Mouse (Mus musculus): ENCODE data around the gene Tmem150c.

DNA sequence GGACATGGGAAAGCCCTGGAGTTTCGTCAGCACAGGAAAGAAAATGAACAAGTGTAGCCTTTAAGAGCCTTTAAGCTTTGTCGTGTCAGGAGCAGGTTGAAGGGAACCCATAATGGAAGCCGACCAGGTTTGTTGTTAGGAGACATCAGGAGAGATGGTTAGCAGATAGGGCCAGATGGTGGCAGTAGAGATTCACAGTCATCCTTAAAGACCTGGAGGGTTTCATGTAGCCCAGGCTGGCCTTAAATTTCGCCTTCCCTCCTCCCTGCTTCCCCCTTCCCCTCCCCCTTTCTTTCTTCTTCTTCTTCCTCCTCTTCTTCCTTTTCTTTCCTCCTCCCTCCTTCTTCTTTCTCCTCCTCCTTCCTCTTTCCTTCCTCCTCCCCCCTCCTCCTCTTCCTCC is 85.0 kb downstream of the Tmem150c start:
- TF ChIP-seq E2F4 (IDR thresholded peaks at IDR 0.05; ENCODE audit: insufficient read depth) (no peak), POLR2A (IDR thresholded peaks at IDR 0.05; ENCODE audit: insufficient read length, low read depth) (no peak), MYOD1 (IDR thresholded peaks at IDR 0.05; ENCODE audit: control insufficient read depth in 1 of 3, insufficient read length in 2 of 3, low read depth in 2 of 3) (no peak), TCF3 (IDR thresholded peaks at IDR 0.05; ENCODE audit: insufficient read length, low read depth) (no peak), USF1 (IDR thresholded peaks at IDR 0.05; ENCODE audit: low read depth) (no peak), TCF12 (IDR thresholded peaks at IDR 0.05; ENCODE audit: insufficient read depth, poor library complexity, severe bottlenecking) (no peak), POLR2AphosphoS2 (IDR thresholded peaks at IDR 0.05; ENCODE audit: insufficient read length, low read depth) (no peak), MAX (IDR thresholded peaks at IDR 0.05; ENCODE audit: low read depth) (no peak), CEBPB (IDR thresholded peaks at IDR 0.05; ENCODE audit: insufficient read depth, poor library complexity, severe bottlenecking) (no peak), SRF (IDR thresholded peaks at IDR 0.05; ENCODE audit: control insufficient read depth, insufficient read length, low read depth) (no peak), REST (IDR thresholded peaks at IDR 0.05; ENCODE audit: insufficient read depth, insufficient read length) (no peak)

Data from myocyte (in vitro differentiated cells).